Mouse (Mus musculus) limb, embryonic 15.5 days (tissue): ENCODE data around the gene Epha6. TPM values are rescaled to one million over a fixed set of nuclear protein-coding genes. Genes with fewer than 3 reads are reported as not detected.

ENCODE experiments used
- ATAC-seq: fragments of 200-750 bp; cut with Nextera tagmentation; 2 replicates; pipeline ENCODE4 v1.8.0; 2017; ENCODE audit warnings: low read depth, moderate TSS enrichment; ENCODE audit not compliant: insufficient number of reproducible peaks, low FRiP score, low TSS enrichment
- H3K27ac ChIP-seq: fragments of 300-500 bp; sonication (generic); 2 replicates; pipeline ENCODE4 v1.5.1; 2015; ENCODE audit warnings: moderate library complexity, mild to moderate bottlenecking, inconsistent platforms
- H3K27me3 ChIP-seq: fragments of 300-500 bp; sonication (generic); 2 replicates; pipeline ENCODE4 v1.6.1; 2015; ENCODE audit warnings: inconsistent platforms
- H3K36me3 ChIP-seq: fragments of 300-500 bp; sonication (generic); 2 replicates; pipeline ENCODE4 v1.6.1; 2015; ENCODE audit warnings: inconsistent platforms
- H3K4me1 ChIP-seq: fragments of 300-500 bp; sonication (generic); 2 replicates; pipeline ENCODE4 v1.6.1; 2015; ENCODE audit warnings: inconsistent platforms
- H3K4me2 ChIP-seq: fragments of 300-500 bp; sonication (generic); 2 replicates; pipeline ENCODE4 v1.6.1; 2015; ENCODE audit warnings: mild to moderate bottlenecking, inconsistent platforms
- H3K4me3 ChIP-seq: fragments of 300-500 bp; sonication (generic); 2 replicates; pipeline ENCODE4 v1.5.1; 2015; ENCODE audit warnings: mild to moderate bottlenecking, inconsistent platforms
- H3K9ac ChIP-seq: fragments of 300-500 bp; sonication (generic); 2 replicates; pipeline ENCODE4 v1.6.1; 2015; ENCODE audit warnings: inconsistent platforms
- H3K9me3 ChIP-seq: fragments of 300-500 bp; sonication (generic); 2 replicates; pipeline ENCODE4 v1.6.1; 2016; ENCODE audit warnings: inconsistent platforms
- WGBS: fragments of 180-500 bp; shearing (Covaris S2); methylation state at CpG from one replicate; pipeline ENCODE4 v1.1.7; 2015; 5-methylcytosine and 5-hydroxymethylcytosine counted together
- polyA plus RNA-seq: library from polyadenylated mRNA; unstranded; fragments of >200 nt; fragmentation: Nextera tagmentation; extraction: Ambion mirVana; gene quantifications from 2 replicates; pipeline ENCODE4 v1.2.1, GENCODE M21; 2015

Gene Epha6
- polyA plus RNA-seq, 1 experiment from 2014 or later = 0.54 TPM

- ATAC-seq = no peak
- Histone ChIP-seq H3K9me3 (no peaks in the 10 kb centered on the region), H3K36me3 (no peaks in the 10 kb centered on the region), H3K27me3 (no peaks in the 10 kb centered on the region), H3K4me1 (no peaks in the 10 kb centered on the region), H3K4me2 (no peak overlapping the region), H3K4me3 (no peak overlapping the region), H3K9ac (no peak overlapping the region), H3K27ac (no peak overlapping the region)
- 82% methylated on average over 4 of the region's 4 CpGs for WGBS
Measured at GRCm38 (mm10) chr16:59715524-59715923, 889.8 kb downstream of the Epha6 start.

GRCm38 (mm10) chr16:59693230-59693629 lies 912.1 kb downstream of the Epha6 start:
- Histone ChIP-seq H3K9me3 (no peaks in the 10 kb centered on the region), H3K4me3 (no peak overlapping the region), H3K36me3 (no peaks in the 10 kb centered on the region), H3K4me1 (no peaks in the 10 kb centered on the region), H3K4me2 (no peak overlapping the region), H3K27me3 (no peaks in the 10 kb centered on the region), H3K27ac (no peak overlapping the region), H3K9ac (no peak overlapping the region)
- 88% methylated on average over 7 of the region's 7 CpGs for WGBS
- ATAC-seq = no peak

- no peak overlapping the region for H3K27ac ChIP-seq
- ATAC-seq = no peak
- H3K4me1 ChIP-seq = no peaks in the 10 kb centered on the region
- no peak overlapping the region for H3K4me3 ChIP-seq
- no peak overlapping the region for H3K4me2 ChIP-seq
- H3K36me3 ChIP-seq = no peaks in the 10 kb centered on the region
- H3K9ac ChIP-seq = no peak overlapping the region
- no peaks in the 10 kb centered on the region for H3K27me3 ChIP-seq
- WGBS = 87% methylated on average over 5 of the region's 5 CpGs
- H3K9me3 ChIP-seq = no peaks in the 10 kb centered on the region
Measured at GRCm38 (mm10) chr16:59689120-59689519, 916.2 kb downstream of the Epha6 start.

GRCm38 (mm10) chr16:59685135-59685534 lies 920.2 kb downstream of the Epha6 start:
- no peaks in the 10 kb centered on the region for H3K4me1 ChIP-seq
- ATAC-seq = no peak
- 58% methylated on average over 5 of the region's 5 CpGs for WGBS
- H3K9me3 ChIP-seq = no peaks in the 10 kb centered on the region
- no peak overlapping the region for H3K4me2 ChIP-seq
- no peaks in the 10 kb centered on the region for H3K36me3 ChIP-seq
- no peak overlapping the region for H3K4me3 ChIP-seq
- H3K9ac ChIP-seq = no peak overlapping the region
- H3K27me3 ChIP-seq = peaks cover 4% of the 10 kb centered on the region; the same call in 1 of the 2 replicates
- no peak overlapping the region for H3K27ac ChIP-seq

GRCm38 (mm10) chr16:59683434-59683833 lies 921.9 kb downstream of the Epha6 start:
- H3K9ac ChIP-seq = no peak overlapping the region
- H3K9me3 ChIP-seq = no peaks in the 10 kb centered on the region
- H3K27ac ChIP-seq = no peak overlapping the region
- no peaks in the 10 kb centered on the region for H3K36me3 ChIP-seq
- peaks cover 4% of the 10 kb centered on the region; the same call in 1 of the 2 replicates for H3K27me3 ChIP-seq
- no peak overlapping the region for H3K4me2 ChIP-seq
- no peak for ATAC-seq
- 3% methylated on average over 8 of the region's 8 CpGs for WGBS
- H3K4me1 ChIP-seq = no peaks in the 10 kb centered on the region
- no peak overlapping the region for H3K4me3 ChIP-seq

- no peak for ATAC-seq
- no peak overlapping the region for H3K4me3 ChIP-seq
- no peaks in the 10 kb centered on the region for H3K4me1 ChIP-seq
- no peaks in the 10 kb centered on the region for H3K36me3 ChIP-seq
- H3K27me3 ChIP-seq = peaks cover 4% of the 10 kb centered on the region; the same call in 1 of the 2 replicates
- no peaks in the 10 kb centered on the region for H3K9me3 ChIP-seq
- H3K4me2 ChIP-seq = no peak overlapping the region
- H3K9ac ChIP-seq = no peak overlapping the region
- 85% methylated on average over 8 of the region's 8 CpGs for WGBS
- H3K27ac ChIP-seq = no peak overlapping the region
Measured at GRCm38 (mm10) chr16:59682216-59682891, 923.0 kb downstream of the Epha6 start.

- 85% methylated on average over 2 of the region's 2 CpGs for WGBS
- Histone ChIP-seq H3K4me1 (no peaks in the 10 kb centered on the region), H3K4me3 (no peak overlapping the region), H3K27ac (no peak overlapping the region), H3K9me3 (no peaks in the 10 kb centered on the region), H3K36me3 (no peaks in the 10 kb centered on the region), H3K27me3 (no peaks in the 10 kb centered on the region), H3K9ac (no peak overlapping the region), H3K4me2 (no peak overlapping the region)
- no peak for ATAC-seq
Measured at GRCm38 (mm10) chr16:59666938-59667337, 938.4 kb downstream of the Epha6 start.

- H3K27me3 ChIP-seq = no peaks in the 10 kb centered on the region
- WGBS = 57% methylated on average over 2 of the region's 2 CpGs
- ATAC-seq = no peak
- H3K36me3 ChIP-seq = no peaks in the 10 kb centered on the region
- H3K4me1 ChIP-seq = no peaks in the 10 kb centered on the region; the same call in 1 of the 2 replicates
- H3K4me2 ChIP-seq = no peak overlapping the region
- H3K4me3 ChIP-seq = no peak overlapping the region
- no peaks in the 10 kb centered on the region for H3K9me3 ChIP-seq
- no peak overlapping the region for H3K9ac ChIP-seq
- no peak overlapping the region for H3K27ac ChIP-seq
Measured at GRCm38 (mm10) chr16:59643766-59644165, 961.6 kb downstream of the Epha6 start.

GRCm38 (mm10) chr16:59639985-59640384 lies 965.3 kb downstream of the Epha6 start:
- Histone ChIP-seq H3K36me3 (no peaks in the 10 kb centered on the region), H3K4me2 (peak overlapping the region; percentile 74; the same call in 1 of the 2 replicates), H3K9me3 (no peaks in the 10 kb centered on the region), H3K9ac (no peak overlapping the region), H3K27ac (no peak overlapping the region), H3K4me3 (peak overlapping the region; percentile 73; the same call in 1 of the 2 replicates), H3K4me1 (no peaks in the 10 kb centered on the region; the same call in 1 of the 2 replicates), H3K27me3 (no peaks in the 10 kb centered on the region)
- 77% methylated on average over 3 of the region's 3 CpGs for WGBS
- no peak for ATAC-seq

- H3K4me2 ChIP-seq = peak within 1 kb of the TSS; percentile 74
- peak; percentile 95 for ATAC-seq
- no peaks in the 10 kb centered on the region; the same call in 1 of the 2 replicates for H3K4me1 ChIP-seq
- no peaks in the 10 kb centered on the region for H3K36me3 ChIP-seq
- WGBS = under 1% methylated on average over 46 of the region's 46 CpGs
- peak within 1 kb of the TSS; percentile 98 for H3K27ac ChIP-seq
- peak within 1 kb of the TSS; percentile 69 for H3K9ac ChIP-seq
- peak within 1 kb of the TSS; percentile 73 for H3K4me3 ChIP-seq
- no peaks in the 10 kb centered on the region for H3K9me3 ChIP-seq
- H3K27me3 ChIP-seq = no peaks in the 10 kb centered on the region
Measured at GRCm38 (mm10) chr16:59639102-59639691, 966.1 kb downstream of the Epha6 start, which contains the start of gene Arl6. Gene Arl6 (minus strand): TSS chr16:59639391.

- Histone ChIP-seq H3K27ac (no peak overlapping the region), H3K36me3 (peaks cover 5% of the 10 kb centered on the region), H3K9ac (no peak overlapping the region), H3K4me2 (no peak overlapping the region), H3K27me3 (no peaks in the 10 kb centered on the region), H3K4me3 (no peak overlapping the region), H3K9me3 (no peaks in the 10 kb centered on the region), H3K4me1 (no peaks in the 10 kb centered on the region)
- WGBS = 69% methylated on average over 2 of the region's 2 CpGs
- no peak for ATAC-seq
Measured at GRCm38 (mm10) chr16:59634598-59634997, 970.7 kb downstream of the Epha6 start.

GRCm38 (mm10) chr16:59621554-59621953 lies 983.8 kb downstream of the Epha6 start:
- H3K27ac ChIP-seq = no peak overlapping the region
- H3K4me2 ChIP-seq = no peak overlapping the region
- no peaks in the 10 kb centered on the region for H3K4me1 ChIP-seq
- H3K9me3 ChIP-seq = no peaks in the 10 kb centered on the region
- H3K4me3 ChIP-seq = no peak overlapping the region
- H3K36me3 ChIP-seq = no peaks in the 10 kb centered on the region
- no peak for ATAC-seq
- WGBS = 96% methylated on average over 2 of the region's 2 CpGs
- H3K27me3 ChIP-seq = no peaks in the 10 kb centered on the region
- H3K9ac ChIP-seq = no peak overlapping the region
